Mouse (Mus musculus) cerebellum, postnatal 4 days (tissue): ENCODE data around the gene Olfr575.

Source experiments
- DNase-seq, 2 experiments: peaks; one replicate each; pipeline ENCODE4 v3.0.0; 2022; ENCODE audit warnings: low spot score in 2 of 2, mixed read lengths in 1 of 2

Olfr575 gene

GRCm38 (mm10) chr7:102958593-102958992 is at the start of gene Olfr575:
Gene Olfr575 (minus strand): TSS chr7:102958775.
- no peak for DNase-seq

- DNase-seq = no peak
Observed at GRCm38 (mm10) chr7:102989224-102989623, 30.6 kb upstream of the Olfr575 start, which contains the start of gene Olfr578. Gene Olfr578 (minus strand): TSS chr7:102989324.

- no peak for DNase-seq
Observed at GRCm38 (mm10) chr7:102975843-102976242, 17.3 kb upstream of the Olfr575 start, which contains the start of gene Olfr577. Gene Olfr577 (minus strand): TSS chr7:102975943.

GRCm38 (mm10) chr7:102974399-102974798 is 15.8 kb upstream of the Olfr575 start:
- no peak for DNase-seq

GRCm38 (mm10) chr7:102962360-102962759 is 3.8 kb upstream of the Olfr575 start, which contains the start of gene Olfr576:
Gene Olfr576 (plus strand): TSS chr7:102962660.
- no peak for DNase-seq

- no peak for DNase-seq
Observed at GRCm38 (mm10) chr7:102958137-102958536, 438 bp downstream of the Olfr575 start.

GRCm38 (mm10) chr7:102950732-102951131 is 7.8 kb downstream of the Olfr575 start:
- no peak for DNase-seq

- DNase-seq = no peak
Observed at GRCm38 (mm10) chr7:102948167-102948566, 10.4 kb downstream of the Olfr575 start, which contains the start of gene Olfr574. Gene Olfr574 (plus strand): TSS chr7:102948467.

GRCm38 (mm10) chr7:102943417-102943816 is 15.2 kb downstream of the Olfr575 start:
- no peak for DNase-seq

GRCm38 (mm10) chr7:102942475-102942874 is 16.1 kb downstream of the Olfr575 start, which contains the start of gene Olfr573-ps1:
Gene Olfr573-ps1 (minus strand): TSS chr7:102942575.
- no peak for DNase-seq

- DNase-seq = no peak
Observed at GRCm38 (mm10) chr7:102927105-102927504, 31.5 kb downstream of the Olfr575 start.

GRCm38 (mm10) chr7:102924109-102924508 is 34.5 kb downstream of the Olfr575 start, which contains the start of gene Olfr572:
Gene Olfr572 (plus strand): TSS chr7:102924409.
- DNase-seq = no peak

GRCm38 (mm10) chr7:102919632-102920031 is 38.9 kb downstream of the Olfr575 start:
- no peak for DNase-seq

GRCm38 (mm10) chr7:102917032-102917875 is 41.3 kb downstream of the Olfr575 start, which contains the start of gene Olfr571:
Gene Olfr571 (minus strand): TSS chr7:102917536.
- no peak for DNase-seq

- no peak for DNase-seq
Observed at GRCm38 (mm10) chr7:102916405-102916804, 42.2 kb downstream of the Olfr575 start.

- DNase-seq = no peak
Observed at GRCm38 (mm10) chr7:102915261-102915660, 43.3 kb downstream of the Olfr575 start.
